Mouse (Mus musculus): ENCODE data around the gene Zfp609. TPM values are rescaled to one million over a fixed set of nuclear protein-coding genes. Genes with fewer than 3 reads are reported as not detected.
"Not testable (repeated sequence)": the region's sequence is repeated elsewhere in the genome, so short reads cannot be mapped to it uniquely, and the experiment has no call there.

Gene Zfp609
- total RNA-seq, 2 experiments from 2014 or later: 45.1 to 46.2 TPM

GRCm38 (mm10) chr9:65703926-65704595, 123.3 kb downstream of the Zfp609 start:
- DNase-seq: no peak

GRCm38 (mm10) chr9:65703241-65703640, 124.1 kb downstream of the Zfp609 start:
- DNase-seq: no peak

GRCm38 (mm10) chr9:65702286-65702685, 125.1 kb downstream of the Zfp609 start:
- DNase-seq: peak; percentile 12

GRCm38 (mm10) chr9:65700504-65700903, 126.9 kb downstream of the Zfp609 start:
- DNase-seq: no peak

GRCm38 (mm10) chr9:65697992-65698391, 129.4 kb downstream of the Zfp609 start:
- DNase-seq: no peak

GRCm38 (mm10) chr9:65697356-65697755, 130.0 kb downstream of the Zfp609 start:
- DNase-seq: no peak

GRCm38 (mm10) chr9:65696337-65696736, 131.0 kb downstream of the Zfp609 start:
- peak; percentile 64 for DNase-seq

- peak; percentile 56 for DNase-seq
These were observed 131.7 kb downstream of the Zfp609 start for GRCm38 (mm10) chr9:65695646-65696045.

- DNase-seq: no peak
These were observed 134.3 kb downstream of the Zfp609 start for GRCm38 (mm10) chr9:65692959-65693603.

GRCm38 (mm10) chr9:65692466-65692865, 134.9 kb downstream of the Zfp609 start:
- no peak for DNase-seq

- DNase-seq: not testable (repeated sequence)
These were observed 137.5 kb downstream of the Zfp609 start for GRCm38 (mm10) chr9:65689869-65690268.

- no peak for DNase-seq
These were observed 142.7 kb downstream of the Zfp609 start for GRCm38 (mm10) chr9:65684704-65685103.

- no peak for DNase-seq
These were observed 144.4 kb downstream of the Zfp609 start for GRCm38 (mm10) chr9:65682994-65683393.

GRCm38 (mm10) chr9:65682183-65682582, 145.2 kb downstream of the Zfp609 start:
- no peak for DNase-seq

- no peak for DNase-seq
These were observed 145.8 kb downstream of the Zfp609 start for GRCm38 (mm10) chr9:65681634-65681940.

GRCm38 (mm10) chr9:65680938-65681633, 146.3 kb downstream of the Zfp609 start:
- DNase-seq: no peak

- peak; percentile 70 for DNase-seq
These were observed 148.1 kb downstream of the Zfp609 start for GRCm38 (mm10) chr9:65679181-65679761.

- DNase-seq: no peak
These were observed 150.3 kb downstream of the Zfp609 start for GRCm38 (mm10) chr9:65677119-65677462.

GRCm38 (mm10) chr9:65676358-65677118, 150.8 kb downstream of the Zfp609 start:
- peak; percentile 99 for DNase-seq

- DNase-seq: no peak
These were observed 151.7 kb downstream of the Zfp609 start for GRCm38 (mm10) chr9:65675461-65676357.

GRCm38 (mm10) chr9:65672996-65673395, 154.4 kb downstream of the Zfp609 start:
- peak; percentile 34 for DNase-seq

All from heart, postnatal 4 days (tissue).